ENCODE assay signal across 9 mouse cellular contexts in genomic region chr4:108327071-108327579, GRCm38 (mm10). TPM values are rescaled to one million over a fixed set of nuclear protein-coding genes. Genes with fewer than 3 reads are reported as not detected.
A peak's percentile ranks its signal among the peaks of the same experiment; 100 is the strongest.
DNase-seq lines count a peak whose midpoint lies in the region; ATAC-seq lines count a peak whose summit lies in the region.
"Had no signal": no experiment of that assay in that cellular context is flagged by ENCODE, and none has a peak within 500 bp of the region (broad histone marks: within the 10 kb centered on the region; RNA-seq: fewer than 3 reads in every experiment).

No protein-coding gene starts in this region.

- H3K27ac ChIP-seq in forebrain, embryonic 15.5 days (replicated peaks) = peak overlapping the region; percentile 96
- 0 out of 2 replicates have a peak overlapping the region, but pooled peaks have one; percentile 87 for H3K27ac ChIP-seq in liver, embryonic 15.5 days (replicated peaks)
- peak overlapping the region; percentile 96 for H3K27ac ChIP-seq in neural tube, embryonic 14.5 days (ENCODE audit: low read depth, low read length)

- intact Hi-C loops in left cerebral cortex, postnatal 14 days (cut with DNase I) = loop anchor here (10.0 kb wide), 3 partner anchors 72 to 432 kb away; no protein-coding TSS in a partner anchor
- intact Hi-C loops in left cerebral cortex, postnatal 4 days (cut with DNase I) = no loop called here

- peak; percentile 33 to 84 for DNase-seq in left cerebral cortex, postnatal 14 days (ENCODE audit: low spot score in 2 of 2)
- DNase-seq in left cerebral cortex, postnatal 4 days = no peak
- DNase-seq in brain, embryonic 18.5 days (ENCODE audit: low read depth, low spot score) = peak; percentile 50
- DNase-seq in kidney, adult 18-20 months = peak; percentile 41
- no peak for DNase-seq in gastrocnemius, postnatal 4 days (ENCODE audit: low spot score in 2 of 2)

- WGBS in forebrain, embryonic 15.5 days = 46% methylated on average over 6 of the region's 6 CpGs
- WGBS in liver, embryonic 15.5 days (ENCODE audit: insufficient replicate concordance) = 29% methylated on average over 6 of the region's 6 CpGs
- 39% methylated on average over 6 of the region's 6 CpGs for WGBS in neural tube, embryonic 14.5 days

- peaks cover 3% of the 10 kb centered on the region; the same call in 1 of the 2 replicates for H3K36me3 ChIP-seq in forebrain, embryonic 15.5 days
- no peaks in the 10 kb centered on the region for H3K36me3 ChIP-seq in liver, embryonic 15.5 days (replicated peaks)
- no peaks in the 10 kb centered on the region for H3K36me3 ChIP-seq in neural tube, embryonic 14.5 days (ENCODE audit: control insufficient read depth, insufficient read depth, low read length)

- H3K27me3 ChIP-seq in forebrain, embryonic 15.5 days = no peaks in the 10 kb centered on the region
- no peaks in the 10 kb centered on the region for H3K27me3 ChIP-seq in liver, embryonic 15.5 days
- no peaks in the 10 kb centered on the region for H3K27me3 ChIP-seq in neural tube, embryonic 14.5 days (ENCODE audit: control insufficient read depth, insufficient read depth, low read length)

- ATAC-seq in forebrain, embryonic 15.5 days (replicated peaks) = peak; percentile 10; the same call in 1 of the 2 replicates
- ATAC-seq in liver, embryonic 15.5 days (ENCODE audit: insufficient read depth) = no peak
- ATAC-seq in neural tube, embryonic 14.5 days (ENCODE audit: low read depth) = peak; percentile 26

- peak overlapping the region; percentile 53 for H3K4me2 ChIP-seq in forebrain, embryonic 15.5 days (replicated peaks)
- peak overlapping the region; percentile 77 for H3K4me2 ChIP-seq in liver, embryonic 15.5 days
- H3K4me2 ChIP-seq in neural tube, embryonic 14.5 days (ENCODE audit: low read depth, low read length) = peak overlapping the region; percentile 56

- H3K4me3 ChIP-seq in forebrain, embryonic 15.5 days = peak overlapping the region; percentile 86
- H3K4me3 ChIP-seq in liver, embryonic 15.5 days (replicated peaks) = peak overlapping the region; percentile 78
- peak overlapping the region; percentile 64 for H3K4me3 ChIP-seq in neural tube, embryonic 14.5 days (ENCODE audit: low read depth, low read length)

- H3K9me3 ChIP-seq in forebrain, embryonic 15.5 days = no peaks in the 10 kb centered on the region
- H3K9me3 ChIP-seq in liver, embryonic 15.5 days (replicated peaks) = no peaks in the 10 kb centered on the region
- H3K9me3 ChIP-seq in neural tube, embryonic 14.5 days (ENCODE audit: control insufficient read depth, low read length) = no peaks in the 10 kb centered on the region

- H3K9ac ChIP-seq in forebrain, embryonic 15.5 days (replicated peaks) = peak overlapping the region; percentile 68
- H3K9ac ChIP-seq in liver, embryonic 15.5 days = no peak overlapping the region
- peak overlapping the region; percentile 65 for H3K9ac ChIP-seq in neural tube, embryonic 14.5 days (replicated peaks; ENCODE audit: low read depth, low read length)

- peaks cover 15% of the 10 kb centered on the region for H3K4me1 ChIP-seq in forebrain, embryonic 15.5 days
- peaks cover 32% of the 10 kb centered on the region for H3K4me1 ChIP-seq in liver, embryonic 15.5 days (replicated peaks)
- peaks cover 6% of the 10 kb centered on the region; the same call in 1 of the 2 replicates for H3K4me1 ChIP-seq in neural tube, embryonic 14.5 days (ENCODE audit: control insufficient read depth, insufficient read depth, low read length)

RNA-seq across cellular contexts. Expression of gene Coa7, which starts 0.8 kb away (rescaled TPM):
- total RNA-seq in left cerebral cortex, postnatal 14 days (2021) = 10 to 100 TPM; 30.9 to 36.5 TPM
- total RNA-seq in left cerebral cortex, postnatal 4 days (2021) = 10 to 100 TPM; 31.2 to 40.7 TPM
- polyA plus RNA-seq in forebrain, embryonic 15.5 days (2015; fragmentation: Nextera tagmentation; extraction: Ambion mirVana) = 47.1 and 48.9 TPM in 2 replicates
- 21.9 and 24.6 TPM in 2 replicates for polyA plus RNA-seq in liver, embryonic 15.5 days (2015; fragmentation: Nextera tagmentation; extraction: Ambion mirVana)
- polyA plus RNA-seq in neural tube, embryonic 14.5 days (2014; fragmentation: Nextera tagmentation; extraction: Ambion mirVana) = 44.1 and 45.0 TPM in 2 replicates
- 10 to 100 TPM; 23.1 to 31.3 TPM for total RNA-seq in gastrocnemius, postnatal 4 days (2021)

RNA-seq across cellular contexts. Expression of gene Zyg11b, which starts 26.2 kb away (rescaled TPM):
- total RNA-seq in left cerebral cortex, postnatal 14 days (2021) = 100 to 1,000 TPM; 132 to 137 TPM
- total RNA-seq in left cerebral cortex, postnatal 4 days (2021) = 100 to 1,000 TPM; 150 to 152 TPM
- 31.0 and 32.8 TPM in 2 replicates for polyA plus RNA-seq in forebrain, embryonic 15.5 days (2015; fragmentation: Nextera tagmentation; extraction: Ambion mirVana)
- polyA plus RNA-seq in liver, embryonic 15.5 days (2015; fragmentation: Nextera tagmentation; extraction: Ambion mirVana) = 2.3 and 2.4 TPM in 2 replicates
- 42.7 and 48.5 TPM in 2 replicates for polyA plus RNA-seq in neural tube, embryonic 14.5 days (2014; fragmentation: Nextera tagmentation; extraction: Ambion mirVana)
- 10 to 100 TPM; 23.8 to 27.8 TPM for total RNA-seq in gastrocnemius, postnatal 4 days (2021)

RNA-seq across cellular contexts. Expression of gene Shisal2a, which starts 56.0 kb away (rescaled TPM):
- total RNA-seq in left cerebral cortex, postnatal 14 days (2021) = not detected
- total RNA-seq in left cerebral cortex, postnatal 4 days (2021) = not detected
- 0.79 and 1.7 TPM in 2 replicates for polyA plus RNA-seq in forebrain, embryonic 15.5 days (2015; fragmentation: Nextera tagmentation; extraction: Ambion mirVana)
- polyA plus RNA-seq in liver, embryonic 15.5 days (2015; fragmentation: Nextera tagmentation; extraction: Ambion mirVana) = 0.26 and 0.35 TPM in 2 replicates
- 6.0 and 7.7 TPM in 2 replicates for polyA plus RNA-seq in neural tube, embryonic 14.5 days (2014; fragmentation: Nextera tagmentation; extraction: Ambion mirVana)
- not detected for total RNA-seq in gastrocnemius, postnatal 4 days (2021)
- total RNA-seq: common myeloid progenitor, adult 5-6 weeks had no signal

Comparison
In these comparisons a context has a peak if more than half of its experiments do, and no peak if none do; other contexts are left out.
1. DNase-seq: peak in left cerebral cortex, postnatal 14 days (2 of 2), brain, embryonic 18.5 days (single experiment) and kidney, adult 18-20 months (single experiment); none in left cerebral cortex, postnatal 4 days (single experiment) and gastrocnemius, postnatal 4 days (0 of 2).
2. RNA of gene Zyg11b, which starts 26.2 kb away (total RNA-seq): 150 to 152 TPM in left cerebral cortex, postnatal 4 days and 132 to 137 TPM in left cerebral cortex, postnatal 14 days; 23.8 to 27.8 TPM in gastrocnemius, postnatal 4 days; every median in the first group is over 4 times any median in the second.
3. Peak in every context shown above with its lines, with median percentiles within 50 percentile points of each other: H3K27ac ChIP-seq, H3K4me2 ChIP-seq and H3K4me3 ChIP-seq.